In genomic region chr13:34977410-34977809, GRCm38 (mm10) we compare ENCODE assay signal across 29 mouse cellular contexts. TPM values are rescaled to one million over a fixed set of nuclear protein-coding genes. Genes with fewer than 3 reads are reported as not detected.
"Had no signal": no experiment of that assay in that cellular context is flagged by ENCODE, and none has a peak within 500 bp of the region (broad histone marks: within the 10 kb centered on the region; RNA-seq: fewer than 3 reads in every experiment).

No protein-coding gene starts in this region.

- H3K27me3 ChIP-seq: kidney, embryonic 15.5 days; midbrain, embryonic 12.5 days; midbrain, embryonic 15.5 days; neural tube, embryonic 13.5 days had no signal

- DNase-seq: kidney, adult 11 months; kidney, adult 8-10 months; kidney, postnatal 10 days; kidney, postnatal 36 days; layer of hippocampus, postnatal 36 days; lung, adult 2 months; retina, postnatal 1 day; right cerebral cortex, postnatal 25 days; thymus, adult 18-20 months; thymus, postnatal 4 days had no signal

- H3K9me3 ChIP-seq: kidney, embryonic 15.5 days; midbrain, embryonic 12.5 days; midbrain, embryonic 15.5 days; neural tube, embryonic 13.5 days had no signal

- H3K9ac ChIP-seq: kidney, embryonic 15.5 days; midbrain, embryonic 12.5 days; midbrain, embryonic 15.5 days; neural tube, embryonic 13.5 days had no signal

- H3K4me3 ChIP-seq: kidney, embryonic 15.5 days; left cerebral cortex, adult 2 months; midbrain, embryonic 12.5 days; midbrain, embryonic 15.5 days; neural tube, embryonic 13.5 days had no signal

- H3K4me2 ChIP-seq: kidney, embryonic 15.5 days; midbrain, embryonic 12.5 days; midbrain, embryonic 15.5 days; neural tube, embryonic 13.5 days had no signal

- H3K27ac ChIP-seq: kidney, embryonic 15.5 days; left cerebral cortex, adult 2 months; macrophage; midbrain, embryonic 12.5 days; midbrain, embryonic 15.5 days; neural tube, embryonic 13.5 days had no signal

- H3K4me1 ChIP-seq: kidney, embryonic 15.5 days; midbrain, embryonic 12.5 days; midbrain, embryonic 15.5 days; neural tube, embryonic 13.5 days had no signal

- ATAC-seq: midbrain, embryonic 15.5 days had no signal

RNA-seq across cellular contexts. Expression of gene Eci3, which starts 13.8 kb away (rescaled TPM):
- total RNA-seq: megakaryocyte, adult 5-6 weeks; neutrophil, adult 5-6 weeks had no signal
- polyA plus RNA-seq: lung, adult 2 months; macrophage; testis, adult 2 months had no signal

RNA-seq across cellular contexts. Expression of gene 4933417A18Rik, which starts 53.2 kb away (rescaled TPM):
- total RNA-seq: layer of hippocampus, adult 8-10 months; layer of hippocampus, postnatal 10 days; layer of hippocampus, postnatal 36 days; left cerebral cortex, adult 2 months; left cerebral cortex, postnatal 10 days; left cerebral cortex, postnatal 36 days; megakaryocyte, adult 5-6 weeks; neutrophil, adult 5-6 weeks had no signal
- polyA plus RNA-seq: intestine, embryonic 14.5 days; kidney, embryonic 15.5 days; limb, embryonic 11.5 days; limb, embryonic 14.5 days; lung, adult 2 months; lung, embryonic 16.5 days; macrophage; midbrain, embryonic 12.5 days; midbrain, embryonic 15.5 days; neural tube, embryonic 13.5 days; spleen, adult 2 months; stomach, embryonic 16.5 days had no signal

RNA-seq across cellular contexts. Expression of gene Fam217a, which starts 53.3 kb away (rescaled TPM):
- total RNA-seq: megakaryocyte, adult 5-6 weeks; neutrophil, adult 5-6 weeks had no signal
- polyA plus RNA-seq: lung, adult 2 months; macrophage; spleen, adult 2 months had no signal
